Mouse (Mus musculus): Measurements from ENCODE around the gene Serbp1. TPM values are rescaled to one million over a fixed set of nuclear protein-coding genes. Genes with fewer than 3 reads are reported as not detected.

Gene Serbp1
- polyA plus RNA-seq (2015; fragmentation: Nextera tagmentation; extraction: Ambion mirVana): 273 and 287 TPM in 2 replicates

DNA sequence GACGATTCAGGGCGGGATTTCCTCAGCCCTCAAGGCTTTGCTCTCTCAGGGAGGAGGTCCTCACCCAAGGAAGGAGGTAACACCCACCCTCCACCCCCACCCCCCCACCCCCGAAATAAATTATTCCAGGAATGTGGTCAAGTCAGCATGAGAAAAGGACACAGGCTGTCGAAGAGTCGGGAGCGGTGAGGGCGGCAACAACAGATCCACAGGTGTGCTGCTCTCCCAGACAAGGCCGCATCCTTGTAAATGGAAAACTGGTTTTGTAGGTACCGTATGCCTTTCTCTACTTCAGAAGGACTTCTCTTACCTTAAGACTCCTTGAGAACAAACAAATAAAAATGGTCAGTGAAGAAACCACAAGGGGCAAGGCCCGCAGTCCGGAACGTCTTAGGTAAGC lies at the start of gene Serbp1:
Gene Serbp1 (plus strand): TSS at position 200 of the 400 bp plus-strand sequence.
- no peaks in the 10 kb centered on the region for H3K27me3 ChIP-seq (replicated peaks)
- H3K4me1 ChIP-seq: no peaks in the 10 kb centered on the region
- H3K4me2 ChIP-seq: no peak within 1 kb of the TSS
- no peaks in the 10 kb centered on the region for H3K9me3 ChIP-seq
- H3K36me3 ChIP-seq (replicated peaks): no peaks in the 10 kb centered on the region
- H3K4me3 ChIP-seq: no peak within 1 kb of the TSS
- 29% methylated on average over 12 of the region's 12 CpGs for WGBS
- no peak within 1 kb of the TSS for H3K27ac ChIP-seq
- no peak within 1 kb of the TSS for H3K9ac ChIP-seq
- no peak for ATAC-seq (replicated peaks)

DNA sequence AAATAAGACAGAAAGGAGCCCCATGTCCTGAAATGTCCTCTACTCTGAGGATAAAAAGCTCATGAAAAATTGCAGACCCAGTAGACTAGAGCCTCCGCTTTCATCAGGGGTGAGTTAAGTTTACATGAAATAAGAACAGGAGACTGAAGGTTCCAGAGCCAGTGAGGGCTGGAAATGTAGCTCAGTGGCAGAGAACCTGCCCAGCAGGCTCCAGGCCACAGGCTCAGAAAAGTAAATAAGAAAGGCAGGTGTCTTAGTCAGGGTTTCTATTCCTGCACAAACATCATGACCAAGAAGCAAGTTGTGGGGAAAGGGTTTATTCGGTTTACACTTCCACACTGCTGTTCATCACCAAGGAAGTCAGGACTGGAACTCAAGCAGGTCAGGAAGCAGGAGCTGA lies 44.4 kb upstream of the Serbp1 start:
- Histone ChIP-seq H3K4me3 (no peak overlapping the region), H3K36me3 (replicated peaks) (no peaks in the 10 kb centered on the region), H3K27me3 (replicated peaks) (no peaks in the 10 kb centered on the region), H3K4me1 (0 out of 2 replicates have a peak, but pooled peaks cover 4% of the 10 kb centered on the region), H3K9ac (no peak overlapping the region), H3K27ac (no peak overlapping the region), H3K9me3 (no peaks in the 10 kb centered on the region), H3K4me2 (no peak overlapping the region)
- ATAC-seq (replicated peaks): no peak
- 98% methylated on average over 2 of the region's 2 CpGs for WGBS

DNA sequence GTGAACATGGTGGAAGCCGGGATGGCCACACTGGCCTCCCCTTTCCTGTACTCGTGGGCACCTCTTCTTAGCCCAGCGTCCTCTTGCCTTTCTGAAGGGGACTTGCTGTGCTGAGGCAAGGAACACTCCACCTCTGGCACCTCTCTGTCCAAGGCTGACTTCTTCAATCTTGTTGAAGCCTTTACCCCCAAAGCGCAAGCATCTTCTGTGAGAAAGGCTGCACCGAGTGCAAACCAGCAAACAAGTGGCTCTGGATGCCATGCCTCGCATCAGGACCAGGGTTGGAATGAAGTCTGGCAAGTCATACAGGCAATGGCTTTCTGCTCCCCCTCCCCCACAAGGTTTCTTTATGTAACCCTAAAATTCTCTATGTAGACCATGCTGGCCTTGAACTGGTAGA lies 43.4 kb upstream of the Serbp1 start:
- H3K4me2 ChIP-seq: no peak overlapping the region
- no peak overlapping the region for H3K27ac ChIP-seq
- H3K4me1 ChIP-seq: 0 out of 2 replicates have a peak, but pooled peaks cover 4% of the 10 kb centered on the region
- 0 out of 2 replicates have a peak, but pooled peaks have one; percentile 1 for ATAC-seq (replicated peaks)
- H3K27me3 ChIP-seq (replicated peaks): no peaks in the 10 kb centered on the region
- no peaks in the 10 kb centered on the region for H3K9me3 ChIP-seq
- no peak overlapping the region for H3K4me3 ChIP-seq
- no peak overlapping the region for H3K9ac ChIP-seq
- 89% methylated on average over 6 of the region's 6 CpGs for WGBS
- no peaks in the 10 kb centered on the region for H3K36me3 ChIP-seq (replicated peaks)

DNA sequence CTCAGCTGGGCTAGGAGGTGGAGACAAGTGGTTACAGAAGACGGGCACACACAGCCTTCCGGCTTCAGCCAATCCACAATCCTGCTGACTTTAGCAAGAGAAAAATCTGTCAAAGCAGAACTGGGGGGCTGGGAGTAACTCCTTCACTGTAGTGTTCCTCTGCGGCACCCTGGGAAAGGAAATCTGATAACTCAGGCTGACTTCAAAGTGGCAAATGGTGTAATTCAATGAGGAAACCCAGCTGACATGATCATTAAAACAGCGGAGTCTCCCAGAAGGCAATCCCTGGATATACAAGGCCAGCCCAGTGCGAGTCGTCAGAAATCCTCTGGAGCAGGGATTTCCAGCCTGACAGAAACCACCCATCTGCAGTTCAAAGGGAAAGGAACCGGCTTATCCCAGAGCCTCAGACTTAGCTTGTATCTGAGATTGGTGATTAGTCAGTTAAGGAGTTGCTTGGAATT lies 42.8 kb upstream of the Serbp1 start:
- Histone ChIP-seq H3K4me2 (peak overlapping the region; percentile 7), H3K4me3 (no peak overlapping the region), H3K27me3 (replicated peaks) (no peaks in the 10 kb centered on the region), H3K4me1 (0 out of 2 replicates have a peak, but pooled peaks cover 4% of the 10 kb centered on the region), H3K9ac (no peak overlapping the region), H3K36me3 (replicated peaks) (no peaks in the 10 kb centered on the region), H3K9me3 (no peaks in the 10 kb centered on the region), H3K27ac (no peak overlapping the region)
- WGBS: 13% methylated on average over 7 of the region's 7 CpGs
- peak; percentile 87 for ATAC-seq (replicated peaks)

DNA sequence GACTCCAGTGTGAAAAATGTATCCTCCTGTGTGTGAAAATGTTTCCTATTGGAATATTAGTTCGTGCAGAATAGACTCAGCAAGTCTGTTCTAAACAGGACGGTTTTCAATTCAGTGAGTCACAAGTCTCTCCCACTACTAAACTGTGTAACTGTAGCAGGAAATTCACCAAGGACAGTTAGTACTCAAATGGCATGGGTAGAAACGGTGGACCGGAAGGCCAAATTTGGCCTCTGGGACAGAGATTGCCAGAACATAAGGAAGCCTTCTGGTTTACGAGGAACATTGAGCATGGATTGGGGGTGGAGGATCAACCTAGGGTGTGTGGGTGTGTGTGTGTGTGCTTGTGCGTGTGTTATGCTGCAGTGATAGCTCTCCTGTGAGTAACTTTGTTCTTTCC lies 41.2 kb upstream of the Serbp1 start:
- Histone ChIP-seq H3K9ac (no peak overlapping the region), H3K9me3 (no peaks in the 10 kb centered on the region), H3K27ac (no peak overlapping the region), H3K4me2 (no peak overlapping the region), H3K27me3 (replicated peaks) (no peaks in the 10 kb centered on the region), H3K4me3 (no peak overlapping the region), H3K4me1 (0 out of 2 replicates have a peak, but pooled peaks cover 4% of the 10 kb centered on the region), H3K36me3 (replicated peaks) (no peaks in the 10 kb centered on the region)
- 93% methylated on average over 6 of the region's 6 CpGs for WGBS
- ATAC-seq (replicated peaks): no peak

DNA sequence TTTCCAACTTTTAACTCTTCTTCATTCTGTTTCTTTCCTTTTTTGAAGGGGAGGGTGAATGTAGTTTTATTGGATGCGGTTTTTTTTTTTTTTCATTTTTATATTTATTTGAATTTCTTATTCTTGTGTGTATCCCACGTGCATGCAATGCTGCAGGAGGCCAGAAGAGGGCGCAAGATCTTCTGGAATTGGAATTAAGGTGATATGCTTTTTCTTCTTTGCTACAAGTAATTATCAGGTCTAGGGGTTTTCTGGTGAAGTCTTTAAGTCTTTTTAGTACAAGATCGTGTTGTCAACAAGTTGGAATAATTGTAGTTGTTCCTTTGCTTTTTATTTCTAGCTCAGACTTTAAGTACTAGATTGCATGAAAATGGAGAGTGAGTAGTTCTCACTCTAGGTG lies 39.9 kb upstream of the Serbp1 start:
- no peak for ATAC-seq (replicated peaks)
- H3K36me3 ChIP-seq (replicated peaks): no peaks in the 10 kb centered on the region
- no peak overlapping the region for H3K4me3 ChIP-seq
- no peak overlapping the region for H3K4me2 ChIP-seq
- H3K27ac ChIP-seq: no peak overlapping the region
- 0 out of 2 replicates have a peak, but pooled peaks cover 4% of the 10 kb centered on the region for H3K4me1 ChIP-seq
- H3K27me3 ChIP-seq (replicated peaks): no peaks in the 10 kb centered on the region
- no peak overlapping the region for H3K9ac ChIP-seq
- 27% methylated on average over 4 of the region's 4 CpGs for whole genome bisulfite sequencing
- no peaks in the 10 kb centered on the region for H3K9me3 ChIP-seq

DNA sequence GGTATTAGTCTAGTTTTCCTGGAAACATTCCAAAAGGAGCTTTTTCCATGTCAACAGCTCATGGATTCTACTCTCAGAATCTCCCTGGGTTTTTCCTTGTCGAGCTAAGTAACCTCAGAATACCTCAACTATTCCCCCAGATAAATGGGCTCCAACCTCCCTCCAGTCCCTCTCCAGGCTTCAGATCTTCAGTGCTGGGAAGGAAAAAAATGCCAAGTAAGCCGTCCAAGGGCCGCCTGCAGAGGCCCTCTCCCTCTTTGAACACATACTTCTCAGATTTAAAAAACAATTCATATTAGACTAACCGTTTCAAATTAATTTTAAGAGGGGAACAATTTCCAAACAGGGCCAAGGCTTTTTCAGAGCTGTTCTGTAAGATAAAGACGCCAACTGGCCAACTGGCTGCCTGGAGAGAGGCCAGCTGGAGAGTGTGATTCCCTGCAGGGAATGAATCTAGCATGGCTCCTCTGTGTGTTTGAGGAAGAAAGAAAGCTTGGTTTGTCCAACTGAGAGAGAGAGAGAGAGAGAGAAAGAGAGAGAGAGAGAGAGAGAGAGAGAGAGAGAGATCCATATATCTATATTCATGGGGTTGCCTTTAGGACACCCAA lies 37.2 kb upstream of the Serbp1 start:
- ATAC-seq (replicated peaks): 0 out of 2 replicates have a peak, but pooled peaks have one; percentile 54
- H3K27ac ChIP-seq: no peak overlapping the region
- no peak overlapping the region for H3K4me3 ChIP-seq
- H3K9me3 ChIP-seq: no peaks in the 10 kb centered on the region
- H3K4me1 ChIP-seq: no peaks in the 10 kb centered on the region
- no peak overlapping the region for H3K9ac ChIP-seq
- no peak overlapping the region for H3K4me2 ChIP-seq
- H3K36me3 ChIP-seq (replicated peaks): no peaks in the 10 kb centered on the region
- H3K27me3 ChIP-seq (replicated peaks): no peaks in the 10 kb centered on the region
- 28% methylated on average over 5 of the region's 5 CpGs for WGBS

DNA sequence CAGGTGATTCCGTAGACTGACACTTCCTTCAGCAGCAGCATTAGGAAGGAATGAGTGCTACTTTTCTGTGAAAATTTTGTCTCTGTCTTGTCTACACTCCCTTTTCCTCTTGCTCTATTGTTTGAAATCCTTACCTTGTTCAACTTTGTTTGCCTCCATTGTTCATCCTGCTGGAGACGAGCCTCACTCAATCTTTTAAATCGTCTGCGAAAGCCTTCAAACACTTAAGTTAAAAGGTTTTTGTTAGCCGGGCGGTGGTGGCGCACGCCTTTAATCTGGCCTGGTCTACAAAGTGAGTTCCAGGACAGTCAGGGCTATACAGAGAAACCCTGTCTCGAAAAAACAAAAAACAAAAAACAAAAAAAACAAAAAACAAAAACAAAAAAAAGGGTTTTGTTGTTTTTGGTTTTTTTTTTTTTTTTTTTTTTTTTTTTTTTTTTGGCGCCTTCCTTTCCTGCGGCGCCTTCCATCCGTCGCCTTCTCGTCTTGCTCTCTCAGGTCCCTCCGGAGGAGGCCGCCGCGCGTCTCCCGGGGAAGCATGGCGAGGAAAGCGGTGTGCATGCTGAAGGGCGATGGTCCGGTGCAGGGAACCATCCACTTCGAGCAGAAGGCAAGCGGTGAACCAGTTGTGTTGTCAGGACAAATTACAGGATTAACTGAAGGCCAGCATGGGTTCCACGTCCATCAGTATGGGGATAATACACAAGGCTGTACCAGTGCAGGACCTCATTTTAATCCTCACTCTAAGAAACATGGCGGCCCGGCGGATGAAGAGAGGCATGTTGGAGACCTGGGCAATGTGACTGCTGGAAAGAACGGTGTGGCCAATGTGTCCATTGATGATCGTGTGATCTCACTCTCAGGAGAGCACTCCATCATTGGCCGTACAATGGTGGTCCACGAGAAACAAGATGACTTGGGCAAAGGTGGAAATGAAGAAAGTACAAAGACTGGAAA lies 32.6 kb upstream of the Serbp1 start:
- no peak overlapping the region for H3K9ac ChIP-seq
- H3K9me3 ChIP-seq: no peaks in the 10 kb centered on the region
- H3K27me3 ChIP-seq (replicated peaks): no peaks in the 10 kb centered on the region
- WGBS: 74% methylated on average over 35 of the region's 35 CpGs
- H3K27ac ChIP-seq: no peak overlapping the region
- no peak for ATAC-seq (replicated peaks)
- no peak overlapping the region for H3K4me3 ChIP-seq
- no peaks in the 10 kb centered on the region for H3K36me3 ChIP-seq (replicated peaks)
- H3K4me1 ChIP-seq: no peaks in the 10 kb centered on the region
- H3K4me2 ChIP-seq: no peak overlapping the region

DNA sequence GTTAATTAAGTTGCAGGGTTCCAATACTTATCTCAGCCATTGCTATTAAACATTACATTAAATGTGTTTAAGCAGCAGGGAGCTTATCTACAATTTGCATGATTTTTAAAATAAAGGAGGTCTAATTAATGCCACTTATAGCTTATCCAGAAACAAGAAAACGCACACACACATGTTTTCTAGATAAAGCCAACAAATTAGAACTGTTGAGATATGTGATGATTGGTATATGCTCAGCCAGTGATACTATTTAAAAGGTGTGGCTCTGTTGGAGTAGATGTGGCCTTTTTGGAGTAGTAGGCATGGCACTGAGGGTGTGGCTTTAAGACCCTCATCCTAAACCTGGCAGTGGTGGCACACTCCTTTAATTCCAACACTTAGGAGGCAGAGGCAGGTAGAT lies 25.6 kb upstream of the Serbp1 start:
- H3K4me3 ChIP-seq: no peak overlapping the region
- 78% methylated on average over 1 of the region's 1 CpGs for WGBS
- no peak overlapping the region for H3K27ac ChIP-seq
- no peaks in the 10 kb centered on the region for H3K4me1 ChIP-seq
- H3K4me2 ChIP-seq: no peak overlapping the region
- no peak for ATAC-seq (replicated peaks)
- H3K9me3 ChIP-seq: no peaks in the 10 kb centered on the region
- H3K36me3 ChIP-seq (replicated peaks): no peaks in the 10 kb centered on the region
- no peaks in the 10 kb centered on the region for H3K27me3 ChIP-seq (replicated peaks)
- no peak overlapping the region for H3K9ac ChIP-seq

DNA sequence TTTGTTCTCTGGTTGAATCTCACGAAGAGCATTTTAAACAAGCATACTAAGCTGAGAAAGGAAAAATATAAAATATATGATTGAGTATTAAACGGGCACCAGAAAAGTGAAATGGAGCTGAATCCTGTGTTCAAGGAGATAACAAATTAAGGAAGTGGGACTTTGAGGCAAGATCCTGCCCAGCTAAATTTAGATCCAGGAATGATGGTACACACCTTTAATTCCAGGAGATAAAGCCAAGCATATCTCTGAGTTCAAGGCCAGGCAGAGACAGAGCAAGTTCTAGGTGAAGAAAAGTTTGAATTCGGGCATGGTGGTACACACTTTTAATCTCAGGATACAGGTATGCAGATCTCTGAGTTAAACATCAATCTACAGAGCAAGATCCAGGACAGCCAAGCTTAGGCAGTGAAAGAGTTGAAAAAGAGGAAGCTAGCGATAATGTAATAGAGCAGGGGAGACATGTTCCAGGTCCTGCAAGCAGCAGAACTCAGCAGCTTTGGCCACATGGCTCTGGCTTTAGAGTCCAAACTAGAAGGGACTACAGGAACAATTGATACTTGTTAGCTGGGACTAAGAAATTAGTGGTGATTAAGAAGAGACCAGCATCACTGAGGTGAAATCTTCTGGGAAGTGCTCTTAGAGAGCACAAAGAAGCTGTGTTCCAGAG lies 24.4 kb upstream of the Serbp1 start:
- Histone ChIP-seq H3K27me3 (replicated peaks) (no peaks in the 10 kb centered on the region), H3K27ac (no peak overlapping the region), H3K4me3 (no peak overlapping the region), H3K36me3 (replicated peaks) (no peaks in the 10 kb centered on the region), H3K9me3 (no peaks in the 10 kb centered on the region), H3K9ac (no peak overlapping the region), H3K4me1 (no peaks in the 10 kb centered on the region), H3K4me2 (no peak overlapping the region)
- WGBS: 93% methylated on average over 4 of the region's 4 CpGs
- no peak for ATAC-seq (replicated peaks)

DNA sequence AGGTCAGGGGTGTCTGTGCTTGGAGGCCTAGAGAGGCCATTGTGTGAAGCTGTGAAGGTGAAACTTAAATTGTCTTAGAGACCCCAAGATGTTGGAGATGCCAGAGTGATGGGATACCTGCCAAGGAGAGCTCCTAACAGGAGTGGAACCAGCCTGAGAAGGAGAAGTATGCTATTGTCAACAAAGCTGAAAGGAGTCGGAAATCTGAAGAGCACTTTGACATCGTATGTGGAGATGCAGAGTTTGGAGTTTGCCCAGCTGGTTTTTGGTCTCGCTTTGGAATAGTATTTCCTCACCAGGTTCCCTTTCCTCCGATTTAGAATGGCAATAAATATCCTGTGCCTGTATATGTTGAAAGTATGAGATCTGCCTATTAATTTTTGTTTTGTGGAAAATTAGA lies 20.6 kb upstream of the Serbp1 start:
- Histone ChIP-seq H3K27me3 (replicated peaks) (no peaks in the 10 kb centered on the region), H3K27ac (no peak overlapping the region), H3K4me1 (no peaks in the 10 kb centered on the region), H3K9ac (no peak overlapping the region), H3K4me3 (no peak overlapping the region), H3K9me3 (no peaks in the 10 kb centered on the region), H3K4me2 (no peak overlapping the region), H3K36me3 (replicated peaks) (no peaks in the 10 kb centered on the region)
- ATAC-seq (replicated peaks): no peak
- 92% methylated on average over 4 of the region's 4 CpGs for WGBS

DNA sequence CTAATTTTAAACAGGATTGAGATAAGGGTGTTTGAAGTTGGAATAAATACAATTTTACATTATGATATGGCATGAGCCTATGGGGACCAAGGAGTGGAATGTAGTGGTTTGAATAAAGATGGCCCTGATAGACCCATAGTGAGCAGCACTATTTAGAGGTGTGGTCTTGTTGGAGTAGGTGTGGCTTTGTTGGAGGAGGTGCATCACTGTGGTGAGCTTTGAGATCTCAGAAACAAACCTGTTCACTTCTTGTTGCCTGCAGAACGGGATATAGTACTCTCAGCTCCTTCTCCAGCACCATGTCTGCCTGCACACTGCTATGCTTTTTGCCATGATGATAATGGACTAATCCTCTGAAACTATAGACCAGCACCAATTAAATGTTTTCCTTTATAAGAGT lies 20.1 kb upstream of the Serbp1 start:
- Histone ChIP-seq H3K4me1 (no peaks in the 10 kb centered on the region), H3K4me3 (no peak overlapping the region), H3K9ac (no peak overlapping the region), H3K4me2 (no peak overlapping the region), H3K36me3 (replicated peaks) (no peaks in the 10 kb centered on the region), H3K9me3 (no peaks in the 10 kb centered on the region), H3K27me3 (replicated peaks) (no peaks in the 10 kb centered on the region), H3K27ac (no peak overlapping the region)
- 81% methylated on average over 1 of the region's 1 CpGs for WGBS
- no peak for ATAC-seq (replicated peaks)
